Mouse (Mus musculus): ENCODE data around the gene Olfr705. TPM values are rescaled to one million over a fixed set of nuclear protein-coding genes. Genes with fewer than 3 reads are reported as not detected.

The Olfr705 gene
- polyA plus RNA-seq, 1 experiment from 2014 or later = not detected

- H3K36me3 ChIP-seq (ENCODE audit: control insufficient read depth, insufficient read depth) = no peaks in the 10 kb centered on the region
- no peaks in the 10 kb centered on the region for H3K27me3 ChIP-seq (replicated peaks; ENCODE audit: control insufficient read depth, insufficient read depth, low read length)
- no peak within 1 kb of the TSS for H3K4me3 ChIP-seq (ENCODE audit: low read depth, low read length)
- no peak within 1 kb of the TSS for H3K9ac ChIP-seq (ENCODE audit: low read depth, low read length)
- TF ChIP-seq CTCF (IDR thresholded peaks at IDR 0.05; ENCODE audit: low read depth) = no peak
- no peaks in the 10 kb centered on the region for H3K9me3 ChIP-seq (ENCODE audit: control insufficient read depth)
- H3K4me2 ChIP-seq (replicated peaks; ENCODE audit: low read depth) = no peak within 1 kb of the TSS
- H3K4me1 ChIP-seq (replicated peaks; ENCODE audit: control insufficient read depth, insufficient read depth, low read length) = no peaks in the 10 kb centered on the region
- no peak for ATAC-seq
- no peak within 1 kb of the TSS for H3K27ac ChIP-seq (ENCODE audit: low read depth, low read length)
Measured at GRCm38 (mm10) chr7:106833793-106834192, 42.9 kb downstream of the Olfr705 start, which contains the start of gene Olfr702. TSS of gene Olfr702 (minus strand) at chr7:106833893.

Other genes with a start within 250 kb of the Olfr705 start
- gene Olfr693, start 196.3 kb downstream of the Olfr705 start, polyA plus RNA-seq (2015; fragmentation: Nextera tagmentation; extraction: Ambion mirVana) = not detected in 2 replicates
- not detected in 2 replicates for gene Olfr694, start 185.1 kb downstream of the Olfr705 start, polyA plus RNA-seq (2015; fragmentation: Nextera tagmentation; extraction: Ambion mirVana)
- gene Olfr695, start 160.5 kb downstream of the Olfr705 start, polyA plus RNA-seq (2015; fragmentation: Nextera tagmentation; extraction: Ambion mirVana) = not detected in 2 replicates
- gene Olfr697, start 134.4 kb downstream of the Olfr705 start, polyA plus RNA-seq (2015; fragmentation: Nextera tagmentation; extraction: Ambion mirVana) = not detected in 2 replicates
- not detected in 2 replicates for gene Olfr698, start 121.5 kb downstream of the Olfr705 start, polyA plus RNA-seq (2015; fragmentation: Nextera tagmentation; extraction: Ambion mirVana)
- not detected in 2 replicates for gene Olfr699, start 83.7 kb downstream of the Olfr705 start, polyA plus RNA-seq (2015; fragmentation: Nextera tagmentation; extraction: Ambion mirVana)
- not detected in 2 replicates for gene Olfr700, start 68.1 kb downstream of the Olfr705 start, polyA plus RNA-seq (2015; fragmentation: Nextera tagmentation; extraction: Ambion mirVana)
- gene Olfr701, start 62.8 kb downstream of the Olfr705 start, polyA plus RNA-seq (2015; fragmentation: Nextera tagmentation; extraction: Ambion mirVana) = not detected in 2 replicates
- not detected in 2 replicates for gene Olfr702, start 43.0 kb downstream of the Olfr705 start, polyA plus RNA-seq (2015; fragmentation: Nextera tagmentation; extraction: Ambion mirVana)
- not detected in 2 replicates for gene Olfr703, start 33.5 kb downstream of the Olfr705 start, polyA plus RNA-seq (2015; fragmentation: Nextera tagmentation; extraction: Ambion mirVana)
- gene Olfr704, start 13.7 kb downstream of the Olfr705 start, polyA plus RNA-seq (2015; fragmentation: Nextera tagmentation; extraction: Ambion mirVana) = not detected in 2 replicates
- gene Olfr706, start 11.3 kb upstream of the Olfr705 start, polyA plus RNA-seq (2015; fragmentation: Nextera tagmentation; extraction: Ambion mirVana) = not detected in 2 replicates
- gene Olfr707, start 24.4 kb upstream of the Olfr705 start, polyA plus RNA-seq (2015; fragmentation: Nextera tagmentation; extraction: Ambion mirVana) = not detected in 2 replicates
- not detected in 2 replicates for gene Olfr1532-ps1, start 31.1 kb upstream of the Olfr705 start, polyA plus RNA-seq (2015; fragmentation: Nextera tagmentation; extraction: Ambion mirVana)
- not detected in 2 replicates for gene Olfr709-ps1, start 55.3 kb upstream of the Olfr705 start, polyA plus RNA-seq (2015; fragmentation: Nextera tagmentation; extraction: Ambion mirVana)
- not detected in 2 replicates for gene Olfr710, start 71.4 kb upstream of the Olfr705 start, polyA plus RNA-seq (2015; fragmentation: Nextera tagmentation; extraction: Ambion mirVana)
- not detected in 2 replicates for gene Olfr6, start 87.0 kb upstream of the Olfr705 start, polyA plus RNA-seq (2015; fragmentation: Nextera tagmentation; extraction: Ambion mirVana)
- gene Olfr711, start 98.6 kb upstream of the Olfr705 start, polyA plus RNA-seq (2015; fragmentation: Nextera tagmentation; extraction: Ambion mirVana) = not detected in 2 replicates
- gene Olfr2, start 129.2 kb upstream of the Olfr705 start, polyA plus RNA-seq (2015; fragmentation: Nextera tagmentation; extraction: Ambion mirVana) = not detected in 2 replicates
- gene Olfr713, start 154.3 kb upstream of the Olfr705 start, polyA plus RNA-seq (2015; fragmentation: Nextera tagmentation; extraction: Ambion mirVana) = not detected in 2 replicates
- not detected in 2 replicates for gene Olfr714, start 194.1 kb upstream of the Olfr705 start, polyA plus RNA-seq (2015; fragmentation: Nextera tagmentation; extraction: Ambion mirVana)
- not detected in 2 replicates for gene Olfr17, start 216.3 kb upstream of the Olfr705 start, polyA plus RNA-seq (2015; fragmentation: Nextera tagmentation; extraction: Ambion mirVana)
- not detected in 2 replicates for gene Olfr715b, start 233.5 kb upstream of the Olfr705 start, polyA plus RNA-seq (2015; fragmentation: Nextera tagmentation; extraction: Ambion mirVana)

Measured in intestine, postnatal 0 days (tissue).